Mouse (Mus musculus) forelimb bud, embryonic 11.5 days (tissue): ENCODE measurements around the gene Dgcr6.
"Not testable (repeated sequence)": the region's sequence is repeated elsewhere in the genome, so short reads cannot be mapped to it uniquely, and the experiment has no call there.

Source experiments
- DNase-seq: peaks from one replicate; pipeline ENCODE4 v3.0.0-alpha.2; 2012; ENCODE audit warnings: low read depth, low spot score

The Dgcr6 gene

GRCm38 (mm10) chr16:18052731-18053202, at the start of gene Dgcr6:
Gene Dgcr6, plus strand, starts transcription at chr16:18052860.
- peak; percentile 85 for DNase-seq

DNA sequence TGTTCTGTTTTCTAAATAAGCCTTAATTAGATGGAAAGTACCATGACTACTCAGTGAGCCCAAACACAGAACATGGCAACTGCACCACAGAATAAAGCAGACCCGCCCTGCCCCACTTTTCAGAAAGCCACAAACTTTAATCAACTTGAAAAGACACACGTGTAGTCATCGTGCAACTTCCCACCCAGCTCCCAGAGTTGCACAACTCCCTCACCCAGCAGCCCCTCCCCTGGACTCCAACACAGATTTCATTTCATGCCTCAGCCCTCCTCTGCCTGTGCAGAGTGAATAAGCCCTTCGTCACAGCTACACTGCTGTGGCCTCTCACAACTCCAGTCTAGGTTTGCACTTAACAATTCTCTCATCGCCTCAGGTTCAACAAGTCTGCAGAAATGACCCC, 48.1 kb upstream of the Dgcr6 start:
- DNase-seq: no peak

DNA sequence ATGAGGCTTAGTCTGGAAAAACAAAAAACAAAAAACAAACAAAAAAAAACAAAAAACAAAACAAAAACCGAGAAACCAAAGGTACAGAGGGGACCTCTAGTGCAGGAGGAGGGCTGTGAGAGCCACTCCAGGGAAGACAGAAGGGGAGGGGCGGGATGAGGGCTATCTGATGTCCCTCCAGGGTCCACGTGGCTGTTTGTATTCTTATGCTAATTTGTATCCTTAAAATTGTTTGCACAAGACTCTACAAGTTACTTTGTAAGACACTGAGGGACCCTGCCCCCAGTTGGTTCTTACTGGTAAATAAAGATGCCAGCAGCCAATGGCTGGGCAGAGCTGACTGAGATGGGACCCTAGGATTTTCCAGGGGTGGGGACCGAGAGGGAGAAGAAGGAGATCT, 45.6 kb upstream of the Dgcr6 start:
- no peak for DNase-seq

DNA sequence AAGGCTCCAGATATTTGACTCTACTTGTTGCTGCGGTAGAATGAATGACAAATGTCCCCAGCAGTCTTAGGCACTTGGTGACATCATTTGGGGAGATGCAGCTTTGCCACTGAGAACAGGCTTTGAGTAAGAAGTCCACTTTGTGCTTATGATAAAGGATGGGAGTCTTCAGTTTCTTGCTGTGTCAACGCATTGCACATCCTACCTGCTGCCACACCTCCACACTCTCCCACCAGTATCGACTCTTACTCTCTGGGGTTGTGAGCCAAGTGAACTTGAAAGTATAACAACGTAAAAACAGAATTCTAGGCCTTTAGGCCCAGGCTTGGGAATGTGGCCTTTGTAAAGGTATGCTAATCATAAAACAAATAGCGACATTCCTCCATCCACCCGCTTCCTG, 41.6 kb upstream of the Dgcr6 start:
- no peak for DNase-seq

DNA sequence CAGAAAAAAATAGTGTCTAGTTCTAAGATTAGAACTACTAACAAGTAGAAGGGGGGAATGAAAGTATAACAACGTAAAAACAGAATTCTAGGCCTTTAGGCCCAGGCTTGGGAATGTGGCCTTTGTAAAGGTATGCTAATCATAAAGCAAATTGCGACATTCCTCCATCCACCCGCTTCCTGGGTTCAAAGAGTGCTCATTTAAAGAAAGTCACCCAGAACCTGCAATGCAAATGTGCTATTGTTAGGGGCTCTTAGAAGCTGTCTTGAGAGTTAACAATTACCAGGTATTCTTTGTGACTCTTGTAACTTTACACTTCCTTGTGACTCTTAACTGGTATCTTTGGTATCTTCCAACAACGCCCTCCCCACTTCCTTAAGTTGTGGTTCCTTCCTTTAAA, 36.2 kb upstream of the Dgcr6 start:
- not testable (repeated sequence) for DNase-seq

DNA sequence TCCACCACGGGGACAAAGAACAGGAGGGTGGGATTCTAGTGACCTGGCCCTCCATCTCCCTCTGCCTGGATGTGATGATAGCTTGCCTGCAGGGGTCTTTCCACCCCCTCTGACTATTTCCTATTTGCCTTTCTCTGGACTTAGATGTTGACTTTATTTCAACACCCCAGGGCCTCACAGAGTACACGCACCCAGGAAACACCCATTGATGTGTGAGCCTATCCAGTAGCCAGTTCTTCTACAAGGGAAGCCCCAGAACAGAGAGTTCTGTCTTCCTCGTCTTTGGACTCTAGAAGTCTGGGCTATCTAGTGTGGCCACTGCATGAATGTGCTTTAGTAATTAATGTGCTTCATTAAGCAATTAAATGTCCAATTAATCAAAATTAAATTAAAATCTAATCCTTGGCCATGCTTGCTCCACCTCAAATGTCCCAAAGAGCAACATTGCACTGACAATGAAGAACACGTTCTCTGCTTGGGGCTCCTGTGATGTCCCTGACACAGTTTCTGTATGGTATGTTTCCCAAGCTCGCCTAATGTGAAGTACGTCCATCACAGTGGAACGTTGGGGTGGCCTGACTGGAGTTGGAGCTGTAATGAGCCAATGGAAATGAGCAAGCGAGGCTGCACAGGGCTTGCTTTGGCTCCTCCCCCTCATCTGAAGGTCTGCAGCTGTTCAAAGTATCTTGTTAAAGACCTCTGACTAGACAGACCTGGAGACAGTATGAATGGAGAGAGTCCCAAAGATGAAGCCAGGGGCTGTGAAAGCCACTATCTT, 29.7 kb upstream of the Dgcr6 start:
- DNase-seq: no peak

DNA sequence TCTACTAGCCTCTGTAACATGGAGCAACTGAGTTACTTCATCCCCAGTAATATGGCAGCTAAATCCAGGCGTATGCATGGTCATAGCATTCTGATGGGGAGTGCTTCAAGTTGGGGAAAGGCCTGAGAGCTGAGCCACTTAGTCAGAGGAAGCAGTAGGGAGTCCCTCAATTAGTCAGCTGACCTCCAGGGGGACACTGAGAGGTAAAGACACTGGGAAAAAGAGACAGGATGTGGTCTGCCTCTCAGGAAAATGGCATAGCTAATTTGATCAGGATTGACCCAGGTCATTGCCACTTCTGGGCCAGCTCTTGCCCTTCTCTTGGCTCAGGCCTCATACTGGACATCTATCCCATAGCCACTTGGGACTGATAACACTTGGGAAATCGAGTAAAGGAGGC, 25.3 kb upstream of the Dgcr6 start:
- no peak for DNase-seq

DNA sequence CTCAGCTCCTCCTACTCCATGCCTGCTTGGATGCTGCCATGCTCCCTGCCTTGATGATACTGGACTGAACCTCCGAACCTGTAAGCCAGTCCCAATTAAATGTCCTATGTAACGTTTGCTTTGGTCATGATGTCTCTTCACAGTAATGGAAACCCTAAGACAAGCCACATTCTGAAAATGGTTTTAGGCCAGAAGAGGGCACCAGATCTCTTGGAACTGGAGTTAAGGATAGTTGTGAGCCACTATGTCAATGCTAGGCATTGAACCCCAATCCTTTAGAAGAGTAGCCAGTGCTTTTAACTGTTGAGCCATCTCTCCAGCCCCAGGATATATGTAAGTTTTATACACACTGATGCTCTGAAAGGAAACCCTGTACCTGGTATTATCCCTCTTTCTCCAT, 20.9 kb upstream of the Dgcr6 start:
- peak; percentile 9 for DNase-seq

DNA sequence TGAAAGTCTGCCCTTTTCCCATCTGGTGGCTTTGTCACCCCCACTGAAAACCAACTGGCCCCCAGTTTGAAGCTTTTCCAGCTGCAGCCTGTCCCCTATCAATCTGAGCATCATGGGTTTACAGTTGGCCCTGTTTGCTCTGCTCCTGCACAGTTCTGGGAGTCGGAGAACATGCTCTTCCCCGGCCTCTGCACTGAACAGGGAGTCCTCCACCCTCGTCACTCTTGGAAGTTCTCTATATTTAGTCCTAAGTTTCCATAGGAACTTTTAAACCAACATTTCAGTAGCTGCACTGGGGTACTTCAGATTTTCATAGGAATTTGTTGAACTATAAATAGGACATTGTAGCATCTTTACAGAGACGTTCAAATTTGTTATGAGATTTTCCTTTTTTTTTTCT, 19.4 kb upstream of the Dgcr6 start:
- DNase-seq: no peak

DNA sequence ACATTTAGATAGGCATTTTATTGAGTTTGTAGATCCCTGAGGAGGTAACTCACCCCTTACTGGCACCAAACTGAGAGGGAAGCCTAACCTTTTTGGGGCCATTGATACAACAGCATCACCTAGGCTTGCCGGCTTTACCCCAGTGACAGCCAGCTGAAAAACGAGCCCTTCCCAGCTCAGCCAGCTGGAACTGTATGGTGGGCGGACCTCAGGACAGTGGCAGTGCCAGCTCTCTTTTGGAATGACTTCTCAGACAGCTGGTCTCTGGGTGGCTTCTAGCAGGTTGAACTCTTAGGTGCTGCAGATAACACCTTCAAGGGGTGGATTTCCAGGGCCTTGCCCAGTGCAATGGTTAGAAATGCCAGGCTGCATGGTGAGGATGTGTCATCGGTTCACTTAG, 18.4 kb upstream of the Dgcr6 start:
- no peak for DNase-seq

- peak; percentile 52 for DNase-seq
These were observed 16.2 kb upstream of the Dgcr6 start for GRCm38 (mm10) chr16:18036425-18036955.

DNA sequence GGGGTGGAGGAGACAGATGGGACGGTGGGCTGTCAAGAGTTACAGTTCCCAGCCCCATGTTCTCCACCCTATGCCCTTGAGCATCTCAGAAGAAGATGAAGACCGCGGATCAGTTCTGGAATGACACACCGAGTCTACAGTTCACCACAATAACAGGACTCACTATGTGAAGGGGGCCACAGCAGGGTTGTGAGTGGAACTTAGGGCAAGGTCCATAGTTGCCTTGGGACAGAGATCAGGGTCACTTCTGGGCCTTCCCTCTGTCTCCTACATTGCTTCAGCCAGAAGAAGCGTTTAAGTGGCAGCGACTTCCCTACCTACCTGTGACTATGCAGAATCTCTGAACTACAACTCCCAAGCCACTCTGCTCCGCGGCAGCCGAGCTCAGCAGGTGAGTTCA, 15.6 kb upstream of the Dgcr6 start:
- no peak for DNase-seq

GRCm38 (mm10) chr16:18044991-18045390, 7.7 kb upstream of the Dgcr6 start:
- no peak for DNase-seq

GRCm38 (mm10) chr16:18047660-18048059, 5.0 kb upstream of the Dgcr6 start:
- DNase-seq: peak; percentile 76

DNA sequence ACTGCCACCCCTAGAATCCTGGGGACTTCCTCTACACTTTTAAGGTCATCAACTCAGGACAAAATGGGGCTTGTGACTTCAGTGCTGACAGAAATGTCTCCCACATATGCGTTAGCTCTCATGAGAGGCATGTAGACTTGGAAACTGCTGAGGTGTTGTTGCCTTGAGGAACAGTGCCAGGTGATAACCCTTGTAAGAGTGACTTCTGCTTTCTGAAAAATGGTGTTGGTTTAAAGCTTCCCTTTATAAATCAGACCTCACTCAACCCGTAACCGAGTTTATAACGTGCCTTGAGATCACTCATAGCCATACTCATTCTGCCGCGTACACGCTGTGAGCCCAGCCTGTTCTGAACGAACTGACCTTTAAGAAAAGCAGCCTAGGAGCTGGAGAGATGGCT, 4.6 kb upstream of the Dgcr6 start:
- DNase-seq: no peak

- DNase-seq: no peak
These were observed 338 bp upstream of the Dgcr6 start for GRCm38 (mm10) chr16:18052322-18052721.

DNA sequence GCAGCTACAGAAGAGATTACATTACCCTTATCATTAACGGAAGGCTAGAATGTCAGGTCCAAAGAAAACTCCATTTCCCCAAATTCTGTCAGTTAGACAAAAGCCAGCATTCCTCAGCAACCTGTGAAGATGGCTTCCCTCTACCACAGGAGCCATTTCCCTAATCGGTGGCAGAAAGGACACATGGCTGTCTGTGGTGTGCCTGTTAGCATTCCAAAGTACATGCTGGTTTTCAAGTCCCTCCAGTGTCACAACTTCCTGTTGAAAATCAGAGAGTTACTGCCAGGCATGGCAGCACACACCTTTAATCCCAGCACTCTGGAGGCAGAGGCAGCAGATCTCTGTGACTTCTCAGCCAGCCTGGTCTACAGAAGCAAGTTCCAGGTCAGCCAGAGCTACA, 3.6 kb downstream of the Dgcr6 start:
- DNase-seq: no peak

DNA sequence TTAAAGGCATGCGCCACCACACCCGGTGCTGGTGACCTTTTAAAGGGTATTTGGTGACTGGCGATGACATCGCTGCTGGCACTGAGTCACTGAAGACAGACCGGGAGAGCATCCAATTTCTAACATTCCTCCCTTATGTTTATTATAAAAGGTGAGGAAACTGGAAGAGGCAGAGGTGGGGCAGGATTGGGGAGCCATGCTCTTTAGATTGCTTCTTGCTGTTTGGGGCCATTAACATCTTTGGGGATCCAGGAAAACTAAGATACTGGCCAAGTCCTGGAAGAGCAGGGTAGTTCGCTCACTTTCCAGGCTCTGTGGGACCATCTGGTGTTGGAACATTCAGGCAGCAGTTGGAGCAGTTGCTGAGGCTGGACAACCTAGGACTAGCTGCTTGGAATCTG, 5.7 kb downstream of the Dgcr6 start:
- DNase-seq: no peak

DNA sequence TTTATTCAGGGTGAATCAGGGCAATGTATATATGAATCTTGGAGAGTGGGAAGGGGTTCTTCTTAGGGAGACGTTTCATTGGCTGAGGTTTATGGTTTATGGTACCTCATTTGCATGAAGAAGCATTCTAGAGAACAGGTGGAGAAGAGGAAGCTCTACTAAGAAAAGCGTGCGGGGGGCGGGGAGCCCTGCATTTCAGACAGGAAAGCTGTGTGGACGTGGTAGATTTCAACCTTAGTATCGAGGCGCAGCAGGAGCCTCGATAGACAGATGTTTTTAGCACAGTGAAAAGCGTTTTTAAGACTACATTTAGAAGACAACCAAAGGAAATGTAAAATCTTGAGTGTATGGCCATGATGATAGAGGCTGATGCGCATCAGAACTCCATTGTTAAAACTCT, 6.6 kb downstream of the Dgcr6 start:
- DNase-seq: no peak

GRCm38 (mm10) chr16:18061201-18061600, 8.5 kb downstream of the Dgcr6 start:
- no peak for DNase-seq

- DNase-seq: peak; percentile 88
These were observed 13.7 kb downstream of the Dgcr6 start for GRCm38 (mm10) chr16:18066060-18067009.

GRCm38 (mm10) chr16:18068653-18069376, 16.2 kb downstream of the Dgcr6 start:
- no peak for DNase-seq
